Mouse (Mus musculus) forebrain, embryonic 13.5 days (tissue): ENCODE data around the gene Gm21969. TPM values are rescaled to one million over a fixed set of nuclear protein-coding genes. Genes with fewer than 3 reads are reported as not detected.

Experiments
- ATAC-seq: fragments of 200-750 bp; cut with Nextera tagmentation; 2 replicates; pipeline ENCODE4 v1.8.0; 2017
- H3K27ac ChIP-seq: fragments of 300-500 bp; sonication (generic); 2 replicates; pipeline ENCODE4 v1.5.1; 2015; ENCODE audit warnings: inconsistent platforms, mild to moderate bottlenecking, moderate library complexity
- H3K27me3 ChIP-seq: fragments of 300-500 bp; sonication (generic); 2 replicates; pipeline ENCODE4 v1.6.1; 2015; ENCODE audit warnings: mild to moderate bottlenecking, inconsistent platforms
- H3K36me3 ChIP-seq: fragments of 300-500 bp; sonication (generic); 2 replicates; pipeline ENCODE4 v1.6.1; 2015; ENCODE audit warnings: mild to moderate bottlenecking, inconsistent platforms; ENCODE audit not compliant: poor library complexity, severe bottlenecking
- H3K4me1 ChIP-seq: fragments of 300-500 bp; sonication (generic); 2 replicates; pipeline ENCODE4 v1.6.1; 2015; ENCODE audit warnings: inconsistent platforms
- H3K4me2 ChIP-seq: fragments of 300-500 bp; sonication (generic); 2 replicates; pipeline ENCODE4 v1.6.1; 2015; ENCODE audit warnings: inconsistent platforms, mild to moderate bottlenecking, moderate library complexity
- H3K4me3 ChIP-seq: fragments of 300-500 bp; sonication (generic); 2 replicates; pipeline ENCODE4 v1.5.1; 2015; ENCODE audit warnings: mild to moderate bottlenecking, inconsistent platforms
- H3K9ac ChIP-seq: fragments of 300-500 bp; sonication (generic); 2 replicates; pipeline ENCODE4 v1.6.1; 2015; ENCODE audit warnings: mild to moderate bottlenecking, inconsistent platforms
- H3K9me3 ChIP-seq: fragments of 300-500 bp; sonication (generic); replicated peaks from 2 replicates; pipeline ENCODE4 v1.6.1; 2016; ENCODE audit warnings: inconsistent platforms
- WGBS: fragments of 180-500 bp; shearing (Covaris S2); methylation state at CpG from one replicate; pipeline ENCODE4 v1.1.7; 2015; 5-methylcytosine and 5-hydroxymethylcytosine counted together
- polyA plus RNA-seq: library from polyadenylated mRNA; unstranded; fragments of >200 nt; fragmentation: Nextera tagmentation; extraction: Ambion mirVana; gene quantifications from 2 replicates; pipeline ENCODE4 v1.2.1, GENCODE M21; 2015

The Gm21969 gene
- not detected in 2 replicates for polyA plus RNA-seq

- no peak for ATAC-seq
- Histone ChIP-seq H3K4me3 (no peak within 1 kb of the TSS), H3K9ac (no peak within 1 kb of the TSS), H3K9me3 (no peaks in the 10 kb centered on the region), H3K4me1 (peaks cover 19% of the 10 kb centered on the region), H3K4me2 (no peak within 1 kb of the TSS), H3K27me3 (no peaks in the 10 kb centered on the region), H3K36me3 (0 out of 2 replicates have a peak, but pooled peaks cover 3% of the 10 kb centered on the region), H3K27ac (no peak within 1 kb of the TSS)
- 50% methylated on average over 14 of the region's 14 CpGs for WGBS
Measured at GRCm38 (mm10) chr4:139602357-139603244, at the start of gene Gm21969. Gene Gm21969, plus strand, starts transcription at chr4:139603186.

GRCm38 (mm10) chr4:139555235-139555634, 47.8 kb upstream of the Gm21969 start:
- Histone ChIP-seq H3K36me3 (no peaks in the 10 kb centered on the region), H3K4me1 (no peaks in the 10 kb centered on the region), H3K27ac (no peak overlapping the region), H3K9ac (no peak overlapping the region), H3K27me3 (no peaks in the 10 kb centered on the region), H3K4me2 (no peak overlapping the region), H3K4me3 (no peak overlapping the region), H3K9me3 (no peaks in the 10 kb centered on the region)
- 87% methylated on average over 11 of the region's 11 CpGs for WGBS
- ATAC-seq: no peak

- ATAC-seq: no peak
- H3K9me3 ChIP-seq: no peaks in the 10 kb centered on the region
- no peak overlapping the region for H3K27ac ChIP-seq
- H3K4me3 ChIP-seq: no peak overlapping the region
- H3K27me3 ChIP-seq: no peaks in the 10 kb centered on the region
- WGBS: 81% methylated on average over 19 of the region's 19 CpGs
- no peak overlapping the region for H3K9ac ChIP-seq
- H3K4me2 ChIP-seq: no peak overlapping the region
- no peaks in the 10 kb centered on the region for H3K36me3 ChIP-seq
- H3K4me1 ChIP-seq: no peaks in the 10 kb centered on the region
Measured at GRCm38 (mm10) chr4:139555951-139556350, 47.0 kb upstream of the Gm21969 start.

GRCm38 (mm10) chr4:139568361-139568760, 34.6 kb upstream of the Gm21969 start:
- Histone ChIP-seq H3K27ac (no peak overlapping the region), H3K4me2 (no peak overlapping the region), H3K27me3 (peaks cover 8% of the 10 kb centered on the region; the same call in 1 of the 2 replicates), H3K4me1 (no peaks in the 10 kb centered on the region), H3K9ac (no peak overlapping the region), H3K4me3 (no peak overlapping the region), H3K9me3 (no peaks in the 10 kb centered on the region), H3K36me3 (no peaks in the 10 kb centered on the region)
- 87% methylated on average over 15 of the region's 15 CpGs for WGBS
- ATAC-seq: no peak

GRCm38 (mm10) chr4:139570756-139571155, 32.2 kb upstream of the Gm21969 start:
- H3K4me3 ChIP-seq: no peak overlapping the region
- H3K27ac ChIP-seq: no peak overlapping the region
- no peak for ATAC-seq
- no peak overlapping the region for H3K4me2 ChIP-seq
- no peaks in the 10 kb centered on the region for H3K9me3 ChIP-seq
- H3K4me1 ChIP-seq: peaks cover 12% of the 10 kb centered on the region
- H3K9ac ChIP-seq: no peak overlapping the region
- WGBS: 84% methylated on average over 10 of the region's 10 CpGs
- peaks cover 8% of the 10 kb centered on the region; the same call in 1 of the 2 replicates for H3K27me3 ChIP-seq
- H3K36me3 ChIP-seq: no peaks in the 10 kb centered on the region

- 85% methylated on average over 12 of the region's 12 CpGs for whole genome bisulfite sequencing
- H3K9ac ChIP-seq: no peak overlapping the region
- no peak for ATAC-seq
Measured at GRCm38 (mm10) chr4:139572928-139573512, 30.0 kb upstream of the Gm21969 start.

GRCm38 (mm10) chr4:139574156-139574798, 28.7 kb upstream of the Gm21969 start:
- peaks cover 14% of the 10 kb centered on the region; the same call in 1 of the 2 replicates for H3K27me3 ChIP-seq
- H3K4me1 ChIP-seq: peaks cover 24% of the 10 kb centered on the region
- H3K27ac ChIP-seq: peak overlapping the region; percentile 72
- H3K36me3 ChIP-seq: no peaks in the 10 kb centered on the region
- no peaks in the 10 kb centered on the region for H3K9me3 ChIP-seq
- whole genome bisulfite sequencing: under 1% methylated on average over 47 of the region's 52 CpGs
- peak; percentile 95 for ATAC-seq
- H3K9ac ChIP-seq: peak overlapping the region; percentile 85
- peak overlapping the region; percentile 97 for H3K4me2 ChIP-seq
- H3K4me3 ChIP-seq: peak overlapping the region; percentile 79

More at GRCm38 (mm10) chr4:139572928-139573512, 30.0 kb upstream of the Gm21969 start:
- no peak overlapping the region for H3K4me3 ChIP-seq
- H3K4me2 ChIP-seq: no peak overlapping the region
- H3K36me3 ChIP-seq: no peaks in the 10 kb centered on the region
- no peak overlapping the region for H3K27ac ChIP-seq
- peaks cover 14% of the 10 kb centered on the region; the same call in 1 of the 2 replicates for H3K27me3 ChIP-seq
- no peaks in the 10 kb centered on the region for H3K9me3 ChIP-seq
- peaks cover 24% of the 10 kb centered on the region for H3K4me1 ChIP-seq

GRCm38 (mm10) chr4:139574799-139575672, 27.9 kb upstream of the Gm21969 start:
- H3K9ac ChIP-seq: peak overlapping the region; percentile 85
- peaks cover 14% of the 10 kb centered on the region; the same call in 1 of the 2 replicates for H3K27me3 ChIP-seq
- peaks cover 24% of the 10 kb centered on the region for H3K4me1 ChIP-seq
- peak overlapping the region; percentile 79 for H3K4me3 ChIP-seq
- H3K27ac ChIP-seq: peak overlapping the region; percentile 72
- no peaks in the 10 kb centered on the region for H3K9me3 ChIP-seq
- ATAC-seq: peak; percentile 12; the same call in 1 of the 2 replicates
- under 1% methylated on average over 111 of the region's 111 CpGs for WGBS
- H3K36me3 ChIP-seq: no peaks in the 10 kb centered on the region
- H3K4me2 ChIP-seq: peak overlapping the region; percentile 97

GRCm38 (mm10) chr4:139575673-139576003, 27.3 kb upstream of the Gm21969 start:
- WGBS: 12% methylated on average over 14 of the region's 14 CpGs
- Histone ChIP-seq H3K36me3 (no peaks in the 10 kb centered on the region), H3K4me2 (peak overlapping the region; percentile 97), H3K4me3 (peak overlapping the region; percentile 79), H3K4me1 (peaks cover 30% of the 10 kb centered on the region), H3K27me3 (peaks cover 14% of the 10 kb centered on the region; the same call in 1 of the 2 replicates), H3K27ac (no peak overlapping the region), H3K9me3 (no peaks in the 10 kb centered on the region), H3K9ac (peak overlapping the region; percentile 85)
- ATAC-seq: no peak

GRCm38 (mm10) chr4:139576251-139576880, 26.6 kb upstream of the Gm21969 start:
- Histone ChIP-seq H3K27ac (no peak overlapping the region), H3K9ac (peak overlapping the region; percentile 28; the same call in 1 of the 2 replicates), H3K9me3 (no peaks in the 10 kb centered on the region), H3K36me3 (no peaks in the 10 kb centered on the region), H3K27me3 (peaks cover 14% of the 10 kb centered on the region; the same call in 1 of the 2 replicates), H3K4me2 (peak overlapping the region; percentile 97), H3K4me3 (0 out of 2 replicates have a peak overlapping the region, but pooled peaks have one; percentile 12), H3K4me1 (peaks cover 37% of the 10 kb centered on the region)
- ATAC-seq: no peak
- WGBS: 62% methylated on average over 14 of the region's 14 CpGs

- Histone ChIP-seq H3K4me3 (no peak overlapping the region), H3K36me3 (no peaks in the 10 kb centered on the region), H3K9ac (0 out of 2 replicates have a peak overlapping the region, but pooled peaks have one; percentile 28), H3K4me2 (peak overlapping the region; percentile 97; the same call in 1 of the 2 replicates), H3K9me3 (no peaks in the 10 kb centered on the region), H3K27me3 (peaks cover 11% of the 10 kb centered on the region; the same call in 1 of the 2 replicates), H3K27ac (no peak overlapping the region), H3K4me1 (peaks cover 40% of the 10 kb centered on the region)
- WGBS: 87% methylated on average over 7 of the region's 7 CpGs
- no peak for ATAC-seq
Measured at GRCm38 (mm10) chr4:139577006-139577405, 26.0 kb upstream of the Gm21969 start.
